Mouse (Mus musculus) liver, embryonic 12.5 days (tissue): Measurements from ENCODE around the gene Cul7. TPM values are rescaled to one million over a fixed set of nuclear protein-coding genes. Genes with fewer than 3 reads are reported as not detected.

Experiments
- ATAC-seq: fragments of 200-750 bp; cut with Nextera tagmentation; 2 replicates; pipeline ENCODE4 v1.8.0; 2017; ENCODE audit warnings: moderate number of reproducible peaks, mild to moderate bottlenecking, moderate library complexity
- H3K27ac ChIP-seq: fragments of 300-500 bp; sonication (generic); 2 replicates; pipeline ENCODE4 v1.5.1; 2016; ENCODE audit warnings: mild to moderate bottlenecking
- H3K27me3 ChIP-seq: fragments of 300-500 bp; sonication (generic); replicated peaks from 2 replicates; pipeline ENCODE4 v1.6.1; 2016; ENCODE audit warnings: mild to moderate bottlenecking, moderate library complexity
- H3K36me3 ChIP-seq: fragments of 300-500 bp; sonication (generic); 2 replicates; pipeline ENCODE4 v1.6.1; 2016; ENCODE audit warnings: mild to moderate bottlenecking, moderate library complexity
- H3K4me1 ChIP-seq: fragments of 300-500 bp; sonication (generic); 2 replicates; pipeline ENCODE4 v1.6.1; 2016
- H3K4me2 ChIP-seq: fragments of 300-500 bp; sonication (generic); 2 replicates; pipeline ENCODE4 v1.6.1; 2016; ENCODE audit warnings: mild to moderate bottlenecking, moderate library complexity
- H3K4me3 ChIP-seq: fragments of 300-500 bp; sonication (generic); 2 replicates; pipeline ENCODE4 v1.5.1; 2016; ENCODE audit warnings: mild to moderate bottlenecking, moderate library complexity
- H3K9ac ChIP-seq: fragments of 300-500 bp; sonication (generic); 2 replicates; pipeline ENCODE4 v1.6.1; 2016; ENCODE audit warnings: mild to moderate bottlenecking, moderate library complexity
- H3K9me3 ChIP-seq: fragments of 300-500 bp; sonication (generic); replicated peaks from 2 replicates; pipeline ENCODE4 v1.6.1; 2016; ENCODE audit warnings: mild to moderate bottlenecking, moderate library complexity
- whole genome bisulfite sequencing: fragments of 180-500 bp; shearing (Covaris S2); methylation state at CpG from one replicate; pipeline ENCODE4 v1.1.7; 2016; ENCODE audit not compliant: insufficient replicate concordance; 5-methylcytosine and 5-hydroxymethylcytosine counted together
- polyA plus RNA-seq: library from polyadenylated mRNA; unstranded; fragments of >200 nt; fragmentation: Nextera tagmentation; extraction: Ambion mirVana; gene quantifications from 2 replicates; pipeline ENCODE4 v1.2.1, GENCODE M21; 2016

The Cul7 gene
- polyA plus RNA-seq, 1 experiment from 2014 or later: 18.3 TPM

DNA sequence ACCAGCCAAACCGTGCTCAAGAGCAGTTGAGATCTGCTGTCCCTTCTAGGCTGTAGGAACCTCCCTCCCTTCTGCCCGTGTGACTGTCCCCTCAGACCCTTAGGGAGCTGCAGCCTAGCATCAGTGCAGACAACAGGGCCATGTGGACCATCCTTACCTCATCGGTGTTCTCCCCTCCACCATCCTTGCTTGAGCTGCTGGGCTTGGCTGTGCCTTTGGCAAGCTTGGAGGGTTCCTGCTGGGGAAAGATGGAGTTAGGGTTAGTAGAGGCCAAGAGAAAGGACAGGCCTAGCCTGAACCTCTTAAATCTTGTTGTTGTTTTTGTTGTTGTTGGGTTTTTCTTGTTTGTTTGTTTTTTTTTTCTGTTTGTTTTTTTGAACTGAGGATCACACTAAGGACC, 49.8 kb downstream of the Cul7 start:
- no peak overlapping the region for H3K4me3 ChIP-seq
- no peak for ATAC-seq
- peaks cover 33% of the 10 kb centered on the region for H3K36me3 ChIP-seq
- H3K4me1 ChIP-seq: peaks cover 50% of the 10 kb centered on the region
- H3K27ac ChIP-seq: no peak overlapping the region
- 77% methylated on average over 3 of the region's 3 CpGs for WGBS
- H3K9me3 ChIP-seq: no peaks in the 10 kb centered on the region
- no peaks in the 10 kb centered on the region for H3K27me3 ChIP-seq
- H3K9ac ChIP-seq: no peak overlapping the region
- H3K4me2 ChIP-seq: no peak overlapping the region

- WGBS: 84% methylated on average over 12 of the region's 12 CpGs
- H3K27me3 ChIP-seq: no peaks in the 10 kb centered on the region
- H3K4me1 ChIP-seq: peaks cover 63% of the 10 kb centered on the region
- no peaks in the 10 kb centered on the region for H3K9me3 ChIP-seq
- no peak overlapping the region for H3K4me2 ChIP-seq
- peaks cover 33% of the 10 kb centered on the region for H3K36me3 ChIP-seq
- no peak overlapping the region for H3K4me3 ChIP-seq
- 0 out of 2 replicates have a peak overlapping the region, but pooled peaks have one; percentile 28 for H3K27ac ChIP-seq
- H3K9ac ChIP-seq: peak overlapping the region; percentile 9; the same call in 1 of the 2 replicates
- no peak for ATAC-seq
These were observed 51.4 kb downstream of the Cul7 start for GRCm38 (mm10) chr17:46701489-46701888.

DNA sequence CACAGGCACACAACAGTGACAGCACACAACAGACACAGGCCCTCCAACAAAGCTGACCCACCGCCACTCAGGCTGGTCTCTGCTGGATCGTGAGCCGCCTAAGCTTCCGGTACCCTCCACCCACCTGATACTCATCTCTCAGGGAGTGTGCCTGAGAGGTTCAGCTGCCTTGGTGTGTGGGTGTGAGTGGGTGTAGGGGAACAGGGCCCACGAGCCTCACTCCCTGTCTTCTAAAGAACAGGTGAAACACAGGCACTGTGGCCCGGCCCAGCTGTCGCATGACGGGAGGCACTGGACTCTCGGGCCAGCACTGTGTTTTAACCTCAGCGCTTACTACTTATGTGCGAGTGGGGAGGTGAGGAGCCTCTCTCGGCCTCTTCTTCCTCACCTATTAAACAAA, 52.0 kb downstream of the Cul7 start:
- 62% methylated on average over 12 of the region's 12 CpGs for WGBS
- Histone ChIP-seq H3K4me2 (peak overlapping the region; percentile 10; the same call in 1 of the 2 replicates), H3K9ac (peak overlapping the region; percentile 9), H3K9me3 (no peaks in the 10 kb centered on the region), H3K36me3 (peaks cover 33% of the 10 kb centered on the region), H3K4me3 (no peak overlapping the region), H3K27me3 (no peaks in the 10 kb centered on the region), H3K4me1 (peaks cover 63% of the 10 kb centered on the region), H3K27ac (0 out of 2 replicates have a peak overlapping the region, but pooled peaks have one; percentile 28)
- ATAC-seq: no peak

GRCm38 (mm10) chr17:46702506-46702905, 52.4 kb downstream of the Cul7 start:
- H3K9ac ChIP-seq: peak overlapping the region; percentile 93; the same call in 1 of the 2 replicates
- H3K27me3 ChIP-seq: no peaks in the 10 kb centered on the region
- no peaks in the 10 kb centered on the region for H3K9me3 ChIP-seq
- peaks cover 63% of the 10 kb centered on the region for H3K4me1 ChIP-seq
- H3K4me2 ChIP-seq: peak overlapping the region; percentile 95
- WGBS: 83% methylated on average over 5 of the region's 5 CpGs
- no peak overlapping the region for H3K4me3 ChIP-seq
- no peak for ATAC-seq
- H3K27ac ChIP-seq: no peak overlapping the region
- peaks cover 33% of the 10 kb centered on the region for H3K36me3 ChIP-seq

- Histone ChIP-seq H3K4me1 (peaks cover 60% of the 10 kb centered on the region), H3K27me3 (no peaks in the 10 kb centered on the region), H3K36me3 (peaks cover 19% of the 10 kb centered on the region), H3K9me3 (no peaks in the 10 kb centered on the region), H3K9ac (peak overlapping the region; percentile 93), H3K4me3 (peak overlapping the region; percentile 88), H3K4me2 (peak overlapping the region; percentile 95), H3K27ac (peak overlapping the region; percentile 89)
- peak; percentile 73 for ATAC-seq
- WGBS: 4% methylated on average over 35 of the region's 41 CpGs
These were observed 54.1 kb downstream of the Cul7 start for GRCm38 (mm10) chr17:46703971-46704886.

DNA sequence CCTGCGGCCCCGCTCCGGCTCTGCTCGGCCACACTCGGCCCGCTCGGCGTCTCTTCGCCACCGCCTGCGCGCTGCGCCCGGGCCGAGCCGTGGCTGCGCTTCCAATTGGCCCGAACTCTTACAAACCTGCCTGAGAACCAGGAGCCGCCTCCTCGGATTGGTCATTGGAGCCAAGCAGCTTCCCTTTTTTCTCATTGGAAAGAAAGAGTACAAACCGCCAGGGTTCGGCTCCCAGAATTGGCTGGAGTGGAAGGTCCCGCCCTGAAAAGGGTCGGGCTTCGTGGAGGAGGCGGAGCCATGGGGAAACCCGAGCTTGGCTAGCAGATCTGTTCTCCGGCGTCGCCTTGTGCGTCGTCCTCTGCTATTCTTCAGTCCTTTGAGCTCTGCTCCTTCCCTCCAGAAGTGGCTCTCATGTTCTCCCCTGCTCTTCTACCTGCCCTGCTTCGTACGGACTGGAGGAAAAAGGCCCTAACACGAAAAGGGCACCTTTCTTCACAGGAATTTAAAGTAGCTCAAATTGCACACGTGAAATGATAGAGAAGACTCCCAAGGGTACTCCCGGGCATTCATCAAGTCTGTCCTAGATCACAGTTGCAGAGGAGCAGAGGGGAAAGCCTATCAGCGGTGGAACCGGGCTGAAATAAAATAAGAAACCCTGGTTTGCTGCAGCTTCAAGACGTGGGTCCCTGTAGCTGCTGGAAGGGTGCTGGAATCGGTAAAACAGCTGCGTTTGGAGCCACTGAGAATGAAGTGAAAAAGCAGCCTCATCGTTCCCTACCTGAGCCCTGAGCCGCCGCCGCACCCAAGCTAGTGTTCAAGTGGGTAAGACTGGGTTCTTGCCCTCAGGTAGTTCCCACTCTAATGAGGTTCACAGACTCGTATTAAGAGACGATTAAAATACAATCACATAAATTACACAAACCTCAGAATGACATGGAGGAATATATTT, 55.0 kb downstream of the Cul7 start, which contains the start of gene Ppp2r5d:
TSS of gene Ppp2r5d (minus strand) at position 225 of the 949 bp plus-strand sequence.
- H3K27me3 ChIP-seq: no peaks in the 10 kb centered on the region
- H3K9ac ChIP-seq: peak within 1 kb of the TSS; percentile 93
- ATAC-seq: peak; percentile 94
- WGBS: under 1% methylated on average over 48 of the region's 48 CpGs
- H3K4me3 ChIP-seq: peak within 1 kb of the TSS; percentile 88
- no peaks in the 10 kb centered on the region for H3K9me3 ChIP-seq
- peak within 1 kb of the TSS; percentile 95 for H3K4me2 ChIP-seq
- H3K27ac ChIP-seq: peak within 1 kb of the TSS; percentile 89
- H3K36me3 ChIP-seq: peaks cover 12% of the 10 kb centered on the region
- H3K4me1 ChIP-seq: peaks cover 52% of the 10 kb centered on the region

DNA sequence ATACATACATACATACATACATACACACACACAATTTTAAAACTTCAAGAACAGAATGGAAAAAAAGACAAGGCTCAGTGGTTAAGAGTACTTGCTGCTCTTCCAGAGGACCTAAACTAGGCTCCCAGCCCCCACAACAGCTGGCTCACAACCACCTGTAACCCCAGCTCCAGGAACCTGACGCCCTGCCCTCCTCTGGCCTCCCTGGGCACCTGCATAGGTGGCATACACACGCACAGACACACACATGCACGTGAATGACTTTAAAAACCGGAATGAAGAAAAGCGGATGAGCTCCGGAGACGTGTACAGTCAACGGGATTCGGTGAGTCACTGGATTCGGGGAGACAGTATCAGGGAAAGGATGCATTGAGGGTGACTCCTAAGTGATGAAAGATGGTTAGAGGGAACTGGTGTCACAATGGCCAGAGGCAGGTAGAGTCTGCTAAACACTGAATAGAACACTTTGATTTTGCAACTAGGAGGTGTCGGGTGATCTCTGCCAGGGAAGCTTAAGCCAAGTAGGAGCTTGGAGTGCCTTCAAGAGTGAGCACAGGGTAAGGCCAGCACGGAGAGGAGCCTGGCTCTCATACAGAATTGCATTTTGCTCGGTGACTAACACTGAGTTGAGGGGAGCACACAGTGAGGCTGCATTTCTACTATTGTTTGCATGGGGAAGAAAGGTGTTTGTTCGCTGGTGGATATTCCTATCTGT, 56.4 kb downstream of the Cul7 start:
- Histone ChIP-seq H3K4me3 (no peak overlapping the region), H3K9ac (no peak overlapping the region), H3K27me3 (no peaks in the 10 kb centered on the region), H3K4me2 (peak overlapping the region; percentile 95), H3K9me3 (no peaks in the 10 kb centered on the region), H3K27ac (no peak overlapping the region), H3K4me1 (peaks cover 49% of the 10 kb centered on the region), H3K36me3 (no peaks in the 10 kb centered on the region; the same call in 1 of the 2 replicates)
- WGBS: 85% methylated on average over 14 of the region's 14 CpGs
- no peak for ATAC-seq

DNA sequence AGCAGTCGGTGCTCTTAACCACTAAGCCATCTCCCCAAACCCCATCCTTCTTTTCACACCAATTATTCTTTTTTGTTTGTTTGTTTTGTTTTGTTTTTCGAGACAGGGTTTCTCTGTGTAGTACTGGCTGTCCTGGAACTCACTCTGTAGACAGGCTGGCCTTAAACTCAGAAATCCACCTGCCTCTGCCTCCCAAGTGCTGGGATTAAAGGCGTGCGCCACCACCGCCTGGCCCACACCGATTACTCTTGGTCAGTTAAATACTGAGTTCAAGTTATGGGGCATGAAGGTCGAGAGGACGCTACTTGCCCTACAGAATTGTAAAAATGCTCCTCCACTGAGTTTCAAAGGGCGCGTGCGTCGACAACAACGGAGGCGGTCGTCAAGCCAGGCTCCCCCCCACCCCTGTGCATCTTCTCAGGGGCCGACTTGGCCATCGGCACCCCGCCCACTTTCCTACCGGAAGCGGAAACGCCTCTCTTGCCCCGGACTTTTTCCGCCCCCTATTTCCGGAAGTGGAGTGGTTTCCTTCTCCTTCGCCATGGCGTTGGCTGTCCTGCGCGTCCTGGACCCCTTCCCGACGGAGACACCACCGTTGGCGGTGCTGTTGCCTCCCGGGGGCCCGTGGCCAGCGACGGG, 60.9 kb downstream of the Cul7 start, which contains the start of gene Pex6:
TSS of gene Pex6 (plus strand) at position 505 of the 639 bp plus-strand sequence.
- ATAC-seq: peak; percentile 86
- Histone ChIP-seq H3K9ac (peak within 1 kb of the TSS; percentile 98), H3K4me3 (peak within 1 kb of the TSS; percentile 100), H3K4me2 (peak within 1 kb of the TSS; percentile 97), H3K27me3 (no peaks in the 10 kb centered on the region), H3K4me1 (peaks cover 33% of the 10 kb centered on the region), H3K27ac (peak within 1 kb of the TSS; percentile 80), H3K36me3 (peaks cover 30% of the 10 kb centered on the region), H3K9me3 (no peaks in the 10 kb centered on the region)
- WGBS: 6% methylated on average over 36 of the region's 36 CpGs

DNA sequence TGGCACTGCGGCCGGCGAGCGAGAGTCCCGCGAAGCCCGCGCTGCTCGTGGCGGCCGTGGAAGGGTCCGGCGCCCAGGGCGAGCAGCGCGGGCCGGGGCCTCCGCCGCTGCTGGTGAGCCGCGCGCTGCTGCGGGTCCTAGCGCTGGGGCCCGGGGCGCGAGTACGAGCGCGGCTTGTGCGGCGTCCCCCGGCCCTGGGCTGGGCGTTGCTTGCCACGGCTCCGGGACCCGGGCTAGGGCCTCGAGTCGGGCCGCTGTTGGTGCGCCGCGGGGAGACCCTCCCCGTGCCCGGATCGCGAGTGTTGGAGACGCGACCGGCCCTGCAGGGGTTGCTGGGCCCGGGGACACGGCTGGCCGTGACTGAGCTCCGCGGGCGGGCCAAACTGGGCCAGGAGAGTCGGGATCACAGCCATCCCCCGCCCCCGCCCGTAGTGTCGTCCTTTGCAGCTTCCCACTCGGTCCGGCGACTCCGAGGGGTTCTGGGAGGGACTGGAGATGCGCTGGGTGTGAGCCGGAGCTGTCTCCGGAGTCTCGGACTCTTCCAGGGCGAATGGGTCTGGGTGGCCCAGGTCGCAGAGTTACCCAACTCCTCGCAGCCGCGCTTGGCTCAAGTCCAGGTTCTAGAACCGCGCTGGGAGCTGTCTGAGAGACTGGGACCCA, 61.6 kb downstream of the Cul7 start:
- Histone ChIP-seq H3K4me2 (peak overlapping the region; percentile 97), H3K4me1 (peaks cover 28% of the 10 kb centered on the region), H3K27me3 (no peaks in the 10 kb centered on the region), H3K36me3 (peaks cover 37% of the 10 kb centered on the region), H3K27ac (peak overlapping the region; percentile 80), H3K9ac (peak overlapping the region; percentile 98), H3K9me3 (no peaks in the 10 kb centered on the region), H3K4me3 (peak overlapping the region; percentile 100)
- WGBS: under 1% methylated on average over 63 of the region's 76 CpGs
- peak; percentile 56 for ATAC-seq

DNA sequence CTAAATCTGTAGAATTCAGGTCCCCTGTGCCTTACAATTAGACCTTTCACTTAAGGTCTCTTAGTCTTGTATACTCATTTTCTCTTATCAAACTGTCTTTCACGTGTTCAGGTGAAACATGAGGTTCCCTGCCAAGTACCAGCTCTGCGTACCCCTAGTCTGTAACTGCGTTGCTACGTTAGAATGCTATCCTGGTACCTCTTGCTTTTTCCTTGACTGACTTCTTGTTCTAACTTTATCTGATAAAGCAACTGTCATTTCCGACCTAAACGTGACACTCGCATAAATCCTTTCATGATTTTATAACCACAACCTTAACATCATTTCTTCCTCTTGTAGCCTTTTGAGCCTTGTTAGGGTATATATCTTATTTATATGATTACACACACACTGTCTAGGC, 62.3 kb downstream of the Cul7 start:
- Histone ChIP-seq H3K9me3 (no peaks in the 10 kb centered on the region), H3K27ac (peak overlapping the region; percentile 80), H3K4me2 (peak overlapping the region; percentile 97), H3K36me3 (peaks cover 44% of the 10 kb centered on the region), H3K9ac (peak overlapping the region; percentile 98), H3K27me3 (no peaks in the 10 kb centered on the region), H3K4me1 (peaks cover 28% of the 10 kb centered on the region), H3K4me3 (peak overlapping the region; percentile 100)
- 17% methylated on average over 7 of the region's 7 CpGs for WGBS
- no peak for ATAC-seq
